Mouse (Mus musculus): ENCODE measurements around the gene Abhd16b.

The Abhd16b gene

GRCm38 (mm10) chr2:181493156-181493927, at the start of gene Abhd16b:
TSS of gene Abhd16b (plus strand) at chr2:181493206.
- DNase-seq (ENCODE audit: low read depth, low spot score): no peak

GRCm38 (mm10) chr2:181452181-181452580, 40.8 kb upstream of the Abhd16b start:
- DNase-seq (ENCODE audit: low read depth, low spot score): no peak

GRCm38 (mm10) chr2:181453274-181453673, 39.7 kb upstream of the Abhd16b start:
- no peak for DNase-seq (ENCODE audit: low read depth, low spot score)

GRCm38 (mm10) chr2:181455899-181456298, 37.1 kb upstream of the Abhd16b start:
- no peak for DNase-seq (ENCODE audit: low read depth, low spot score)

GRCm38 (mm10) chr2:181457831-181458230, 35.2 kb upstream of the Abhd16b start:
- DNase-seq (ENCODE audit: low read depth, low spot score): no peak

- DNase-seq (ENCODE audit: low read depth, low spot score): no peak
These were observed 34.4 kb upstream of the Abhd16b start for GRCm38 (mm10) chr2:181458411-181459152.

GRCm38 (mm10) chr2:181459153-181459672, 33.8 kb upstream of the Abhd16b start, which contains the start of gene Zbtb46:
TSS of gene Zbtb46 (minus strand) at chr2:181459426.
- peak; percentile 70 for DNase-seq (ENCODE audit: low read depth, low spot score)

- DNase-seq (ENCODE audit: low read depth, low spot score): peak; percentile 60
These were observed 33.1 kb upstream of the Abhd16b start for GRCm38 (mm10) chr2:181459673-181460621.

GRCm38 (mm10) chr2:181461536-181462100, 31.4 kb upstream of the Abhd16b start:
- no peak for DNase-seq (ENCODE audit: low read depth, low spot score)

GRCm38 (mm10) chr2:181462604-181463003, 30.4 kb upstream of the Abhd16b start:
- DNase-seq (ENCODE audit: low read depth, low spot score): no peak

GRCm38 (mm10) chr2:181463008-181463738, 29.8 kb upstream of the Abhd16b start:
- DNase-seq (ENCODE audit: low read depth, low spot score): no peak

- DNase-seq (ENCODE audit: low read depth, low spot score): no peak
These were observed 27.6 kb upstream of the Abhd16b start for GRCm38 (mm10) chr2:181465423-181465822.

GRCm38 (mm10) chr2:181470285-181470684, 22.7 kb upstream of the Abhd16b start:
- DNase-seq (ENCODE audit: low read depth, low spot score): no peak

GRCm38 (mm10) chr2:181471246-181471645, 21.8 kb upstream of the Abhd16b start:
- DNase-seq (ENCODE audit: low read depth, low spot score): no peak

GRCm38 (mm10) chr2:181472256-181472827, 20.7 kb upstream of the Abhd16b start:
- no peak for DNase-seq (ENCODE audit: low read depth, low spot score)

GRCm38 (mm10) chr2:181483120-181483519, 9.9 kb upstream of the Abhd16b start:
- no peak for DNase-seq (ENCODE audit: low read depth, low spot score)

GRCm38 (mm10) chr2:181483562-181484318, 9.3 kb upstream of the Abhd16b start:
- no peak for DNase-seq (ENCODE audit: low read depth, low spot score)

GRCm38 (mm10) chr2:181484456-181485233, 8.4 kb upstream of the Abhd16b start:
- no peak for DNase-seq (ENCODE audit: low read depth, low spot score)

Measured in c-Kit-negative CD71-positive TER-119-positive erythroid progenitor cells, embryonic 14.5 days (primary cell).